Mouse (Mus musculus) pancreas, adult 10 weeks (tissue): ENCODE measurements around the gene Ctso. TPM values are rescaled to one million over a fixed set of nuclear protein-coding genes. Genes with fewer than 3 reads are reported as not detected.

ENCODE experiments used
- polyA plus RNA-seq: library from polyadenylated mRNA; stranded (reverse); fragments of 350-450 nt; fragmentation: Illumina TruSeq; extraction: RNeasy Lipid Tissue Mini Kit (QIAGEN cat#74804); gene quantifications from one replicate; pipeline ENCODE4 v1.2.3, GENCODE M21; 2015; ENCODE audit warnings: low read depth, low replicate concordance; ENCODE audit not compliant: insufficient read depth

Gene Ctso
- 9.4 TPM for polyA plus RNA-seq

DNA sequence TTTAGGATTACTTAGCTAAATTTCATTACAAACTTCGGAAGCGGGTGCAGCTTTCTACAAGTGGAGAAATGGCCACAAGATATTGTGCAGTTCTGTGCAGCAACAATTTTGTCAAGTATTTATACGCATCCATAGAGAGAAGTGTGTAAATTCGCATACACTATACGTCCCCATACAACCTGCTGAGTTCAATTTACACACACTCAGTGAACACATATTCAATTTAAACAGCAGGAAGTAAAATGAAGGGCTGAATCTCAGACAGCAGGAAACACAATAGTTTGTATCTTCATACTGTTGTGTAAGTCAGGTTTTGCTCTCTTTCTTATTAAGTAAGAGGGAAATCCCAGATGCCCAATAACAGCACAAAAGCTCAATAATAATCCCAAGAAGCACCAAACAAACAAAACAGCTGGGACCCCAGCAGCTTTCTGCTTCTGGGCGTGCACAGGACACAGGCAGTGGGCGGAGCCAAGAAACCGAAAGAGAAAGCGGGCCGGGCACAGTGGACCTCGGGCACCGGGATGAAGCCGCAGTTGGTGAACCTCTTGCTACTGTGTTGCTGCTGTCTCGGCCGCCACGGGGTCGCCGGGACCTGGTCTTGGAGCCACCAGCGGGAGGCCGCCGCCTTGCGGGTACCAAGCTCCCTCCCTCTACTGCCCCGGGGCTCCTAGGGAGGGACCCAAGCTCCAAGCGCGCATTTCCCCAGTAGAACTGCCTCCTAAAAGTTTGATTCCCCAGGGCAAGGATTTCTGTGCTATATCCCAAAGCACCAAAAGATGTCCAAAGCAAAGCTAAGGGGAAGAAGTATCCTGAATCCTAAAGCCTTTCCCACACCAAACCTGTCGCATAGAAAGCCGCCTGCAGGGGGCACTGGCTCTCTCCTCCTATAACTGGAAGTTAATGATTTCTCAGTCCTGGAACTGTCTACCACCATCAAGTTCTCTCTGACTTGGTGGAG lies at the start of gene Ctso:
TSS of gene Ctso (plus strand) at position 461 of the 961 bp plus-strand sequence.

DNA sequence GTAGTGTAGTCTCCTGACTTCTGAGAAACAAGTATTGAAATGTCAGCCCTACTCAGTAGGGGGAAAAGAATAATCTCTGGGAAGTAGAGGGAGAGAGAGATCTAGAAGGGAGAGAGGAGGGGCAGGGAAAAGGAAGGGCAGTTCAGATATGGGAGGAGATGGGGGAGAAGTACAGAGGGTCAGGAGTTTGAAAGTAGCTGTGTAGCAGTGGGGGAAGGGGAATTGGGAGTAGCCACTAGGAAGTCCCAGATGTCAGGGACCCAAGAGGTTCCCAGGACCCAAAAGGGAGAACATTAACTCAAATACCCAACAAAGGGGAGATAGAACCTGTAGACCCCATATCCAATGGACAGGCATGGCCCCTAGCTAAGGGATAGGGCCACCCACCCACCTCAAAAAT lies 43.7 kb downstream of the Ctso start, which contains the start of gene Tdo2:
TSS of gene Tdo2 (minus strand) at position 101 of the 400 bp plus-strand sequence.

DNA sequence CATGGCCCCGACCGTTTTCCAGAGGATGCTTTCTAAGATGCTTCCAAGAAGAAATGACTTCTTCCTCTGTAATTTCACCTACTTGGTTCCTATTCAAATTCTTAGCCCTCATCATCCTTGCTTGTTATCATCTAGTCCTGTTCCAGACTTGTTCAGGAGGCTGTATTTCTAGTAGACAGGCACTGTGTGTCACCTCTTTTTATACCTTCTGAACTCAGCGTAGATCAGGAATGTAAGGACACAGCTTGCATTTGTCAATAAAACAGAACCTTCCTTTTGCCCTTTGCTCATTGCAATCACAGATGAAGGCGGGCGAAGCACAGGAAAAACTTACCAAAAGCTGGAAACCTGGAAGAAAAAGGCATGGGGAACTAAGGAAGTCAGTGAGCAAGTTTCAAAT lies 49.6 kb downstream of the Ctso start, which contains the start of gene Asic5:
TSS of gene Asic5 (plus strand) at position 301 of the 400 bp plus-strand sequence.

Other genes with a start within 250 kb of the Ctso start
- gene Tdo2, start 43.6 kb downstream of the Ctso start, polyA plus RNA-seq = not detected
- gene Asic5, start 49.7 kb downstream of the Ctso start, polyA plus RNA-seq = not detected
- 2.9 TPM for gene Gucy1b1, start 142.1 kb downstream of the Ctso start, polyA plus RNA-seq
- gene Gucy1a1, start 213.2 kb downstream of the Ctso start, polyA plus RNA-seq = 5.7 TPM